16 mouse cellular contexts compared by ENCODE assay signal in the genomic region with DNA sequence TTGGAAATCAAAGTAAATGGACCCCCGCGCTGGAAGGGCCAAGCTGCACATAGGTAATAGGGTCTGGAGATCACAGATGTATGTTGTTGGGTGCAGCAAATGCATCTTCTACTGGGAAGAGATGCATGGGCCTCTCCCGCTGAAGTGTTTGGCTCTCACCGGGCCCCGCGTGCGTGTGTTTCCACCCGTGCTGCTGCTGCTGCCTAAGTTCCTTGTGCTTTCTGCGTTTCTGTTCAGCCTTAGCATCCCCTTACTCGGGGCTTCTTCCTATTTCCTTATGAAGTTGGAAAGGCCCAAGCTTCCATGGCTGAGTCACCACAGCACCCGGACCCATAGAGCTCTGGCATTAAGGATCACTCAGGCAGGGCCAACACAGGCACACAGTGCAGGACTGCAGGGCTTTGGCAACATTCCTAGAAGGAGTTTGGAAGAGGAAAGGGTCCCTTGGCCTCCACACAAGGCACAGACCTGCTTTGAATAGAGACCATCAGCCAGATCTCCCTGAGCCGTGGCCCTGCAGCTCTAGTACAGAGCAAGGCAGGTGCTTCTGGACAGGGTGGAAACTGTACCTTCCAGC.
DNase-seq lines count a peak whose midpoint lies in the region; ATAC-seq lines count a peak whose summit lies in the region.
"Had no signal": no experiment of that assay in that cellular context is flagged by ENCODE, and none has a peak within 500 bp of the region (broad histone marks: within the 10 kb centered on the region; RNA-seq: fewer than 3 reads in every experiment).

No protein-coding gene starts in this region.

- DNase-seq in left cerebral cortex, postnatal 4 days = peak; percentile 71
- no peak for DNase-seq in left cerebral cortex, postnatal 14 days (ENCODE audit: low spot score in 2 of 2)
- DNase-seq in forebrain, embryonic 11.5 days (ENCODE audit: low spot score) = peak; percentile 64
- DNase-seq in ovary, postnatal 36 days (ENCODE audit: low spot score) = no peak
- no peak for DNase-seq in T-cell, adult 2 months (ENCODE audit: low spot score)
- DNase-seq in ovary, postnatal 10 days (ENCODE audit: low spot score) = no peak
- DNase-seq: cerebellum, adult 9-10 months; heart, adult 11 months; heart, postnatal 14 days; layer of hippocampus, postnatal 36 days; thymus, postnatal 25 days had no signal

- peak; percentile 13; the same call in 1 of the 2 replicates for ATAC-seq in forebrain, embryonic 11.5 days (replicated peaks; ENCODE audit: low FRiP score)
- peak; percentile 64 for ATAC-seq in hindbrain, embryonic 16.5 days
- peak; percentile 28; the same call in 1 of the 2 replicates for ATAC-seq in neural tube, embryonic 13.5 days (ENCODE audit: low read depth)

- H3K4me3 ChIP-seq in forebrain, embryonic 11.5 days (ENCODE audit: low read depth, low read length) = no peak overlapping the region
- H3K4me3 ChIP-seq in hindbrain, embryonic 16.5 days (ENCODE audit: low read length) = no peak overlapping the region
- H3K4me3 ChIP-seq in neural tube, embryonic 13.5 days = no peak overlapping the region
- H3K4me3 ChIP-seq: erythroblast, embryonic 14.5 days had no signal

- H3K27ac ChIP-seq in forebrain, embryonic 11.5 days (ENCODE audit: low read depth, low read length) = peak overlapping the region; percentile 97
- H3K27ac ChIP-seq in hindbrain, embryonic 16.5 days (ENCODE audit: low read depth, low read length) = peak overlapping the region; percentile 42; the same call in 1 of the 2 replicates
- H3K27ac ChIP-seq in neural tube, embryonic 13.5 days (replicated peaks) = no peak overlapping the region

- H3K4me1 ChIP-seq in forebrain, embryonic 11.5 days (replicated peaks; ENCODE audit: control insufficient read depth, insufficient read depth, low read length) = peaks cover 29% of the 10 kb centered on the region
- peaks cover 17% of the 10 kb centered on the region for H3K4me1 ChIP-seq in hindbrain, embryonic 16.5 days (ENCODE audit: control insufficient read depth, insufficient read depth, low read depth, low read length)
- peaks cover 23% of the 10 kb centered on the region for H3K4me1 ChIP-seq in neural tube, embryonic 13.5 days (replicated peaks)

- H3K9me3 ChIP-seq in forebrain, embryonic 11.5 days (ENCODE audit: control insufficient read depth, low read length) = no peaks in the 10 kb centered on the region
- no peaks in the 10 kb centered on the region for H3K9me3 ChIP-seq in hindbrain, embryonic 16.5 days (ENCODE audit: control insufficient read depth, low read length)
- H3K9me3 ChIP-seq in neural tube, embryonic 13.5 days = no peaks in the 10 kb centered on the region

- peak overlapping the region; percentile 13; the same call in 1 of the 2 replicates for H3K9ac ChIP-seq in forebrain, embryonic 11.5 days (ENCODE audit: low read length)
- peak overlapping the region; percentile 1; the same call in 1 of the 2 replicates for H3K9ac ChIP-seq in hindbrain, embryonic 16.5 days (ENCODE audit: low read depth, low read length)
- peak overlapping the region; percentile 13; the same call in 1 of the 2 replicates for H3K9ac ChIP-seq in neural tube, embryonic 13.5 days

- H3K4me2 ChIP-seq in forebrain, embryonic 11.5 days (ENCODE audit: low read depth, low read length, severe bottlenecking) = 0 out of 2 replicates have a peak overlapping the region, but pooled peaks have one; percentile 9
- H3K4me2 ChIP-seq in hindbrain, embryonic 16.5 days (ENCODE audit: low read length) = no peak overlapping the region
- no peak overlapping the region for H3K4me2 ChIP-seq in neural tube, embryonic 13.5 days
- H3K4me2 ChIP-seq: liver, embryonic 11.5 days had no signal

- H3K27me3 ChIP-seq in forebrain, embryonic 11.5 days (ENCODE audit: control insufficient read depth, insufficient read depth, low read length) = no peaks in the 10 kb centered on the region
- no peaks in the 10 kb centered on the region for H3K27me3 ChIP-seq in hindbrain, embryonic 16.5 days (replicated peaks; ENCODE audit: control insufficient read depth, insufficient read depth, low read length)
- peaks cover 11% of the 10 kb centered on the region; the same call in 1 of the 2 replicates for H3K27me3 ChIP-seq in neural tube, embryonic 13.5 days
- H3K27me3 ChIP-seq: CH12.LX had no signal

- 9% methylated on average over 12 of the region's 12 CpGs for WGBS in forebrain, embryonic 11.5 days
- 19% methylated on average over 12 of the region's 12 CpGs for WGBS in hindbrain, embryonic 16.5 days
- WGBS in neural tube, embryonic 13.5 days = 28% methylated on average over 12 of the region's 12 CpGs

- intact Hi-C loops in left cerebral cortex, postnatal 4 days (cut with DNase I) = no loop called here
- intact Hi-C loops in left cerebral cortex, postnatal 14 days (cut with DNase I) = no loop called here

- no peaks in the 10 kb centered on the region; the same call in 1 of the 2 replicates for H3K36me3 ChIP-seq in forebrain, embryonic 11.5 days (ENCODE audit: control insufficient read depth, insufficient read depth, low read length)
- H3K36me3 ChIP-seq in hindbrain, embryonic 16.5 days (ENCODE audit: control insufficient read depth, insufficient read depth, low read length) = peaks cover 3% of the 10 kb centered on the region; the same call in 1 of the 2 replicates
- 0 out of 2 replicates have a peak, but pooled peaks cover 7% of the 10 kb centered on the region for H3K36me3 ChIP-seq in neural tube, embryonic 13.5 days

Comparison
In these comparisons a context has a peak if more than half of its experiments do, and no peak if none do; other contexts are left out.
1. DNase-seq: peak in left cerebral cortex, postnatal 4 days (single experiment) and forebrain, embryonic 11.5 days (single experiment); none in left cerebral cortex, postnatal 14 days (0 of 2), ovary, postnatal 36 days (single experiment), T-cell, adult 2 months (single experiment) and ovary, postnatal 10 days (single experiment).
2. ATAC-seq: peak in every context shown above with its lines; median percentile 64 in hindbrain, embryonic 16.5 days; 28 in neural tube, embryonic 13.5 days; 13 in forebrain, embryonic 11.5 days.
3. Peak in every context shown above with its lines, with median percentiles within 50 percentile points of each other: H3K9ac ChIP-seq.